Mouse (Mus musculus) gastrocnemius, postnatal 14 days (tissue): ENCODE results near the gene Zfpl1. TPM values are rescaled to one million over a fixed set of nuclear protein-coding genes. Genes with fewer than 3 reads are reported as not detected.

Experiments
- DNase-seq: peaks from one replicate; pipeline ENCODE4 v3.0.0; 2021; ENCODE audit warnings: mixed read lengths
- intact Hi-C: fragments of 180-260 bp; cut with DNase I; formaldehyde crosslinking; loops from one replicate; pipeline ENCODE4 v1.15.1; 2025; ENCODE audit warnings: low total_unique reads
- microRNA-seq, 2 experiments: library from miRNA; unstranded; fragments of <30 nt; microRNA quantifications; one replicate each; pipeline ENCODE4 v1.2.0; 2021
- total RNA-seq, 2 experiments: library from RNA; stranded (reverse); gene quantifications; 2 replicates each; pipeline ENCODE4 v1.2.3; 2021

The Zfpl1 gene
- total RNA-seq, 2 experiments from 2014 or later: 11.9 to 14.6 TPM

- DNase-seq: no peak
These were observed 47.1 kb downstream of the Zfpl1 start for GRCm38 (mm10) chr19:6037695-6038094.

DNA sequence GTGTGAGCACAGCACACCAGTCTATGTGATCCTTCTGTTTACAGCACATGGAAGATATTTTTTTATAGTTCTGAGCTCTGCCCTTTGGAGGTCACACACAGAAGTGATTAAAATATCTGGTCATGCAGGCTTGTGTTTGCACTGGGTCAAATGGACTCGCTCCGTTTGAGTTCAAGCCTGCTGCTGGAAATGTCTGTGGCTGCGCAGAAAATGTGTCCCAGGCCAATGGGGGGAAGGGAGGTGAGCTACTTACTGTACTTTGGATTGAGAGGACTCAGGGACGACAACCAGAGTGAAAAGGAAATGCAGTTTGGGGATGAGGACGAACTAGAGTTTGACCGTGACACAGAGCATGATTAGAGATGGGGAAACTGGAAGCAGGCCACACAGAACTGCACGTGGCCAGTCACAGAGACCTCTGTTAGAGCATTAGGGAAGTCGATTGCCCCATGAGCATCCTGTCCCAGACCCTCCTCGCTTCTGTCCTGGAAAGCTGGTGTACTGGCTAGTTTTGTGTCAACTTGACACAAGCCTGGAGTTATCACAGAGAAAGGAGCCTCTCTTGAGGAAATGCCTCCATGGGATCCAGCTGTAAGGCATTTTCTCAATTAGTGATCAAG lies 48.7 kb downstream of the Zfpl1 start:
- no peak for DNase-seq
- intact Hi-C loops: no loop called here

More at GRCm38 (mm10) chr19:6037695-6038094, 47.1 kb downstream of the Zfpl1 start:
- intact Hi-C loops: no loop called here

Small RNA genes lying within 50 kb of the gene (microRNA-seq; reads per million reads assigned to microRNA genes)
- gene Mir6988: 0.50 to 1.6 reads per million in 2 experiments

Other genes with a start within 250 kb of the Zfpl1 start
- gene Frmd8, start 209.7 kb downstream of the Zfpl1 start, total RNA-seq: 1 to 10 TPM; 7.1 to 7.7 TPM
- 1 to 10 TPM; 2.1 to 2.3 TPM for gene Slc25a45, start 207.1 kb downstream of the Zfpl1 start, total RNA-seq
- under 1 TPM; 0.42 to 0.66 TPM for gene Tigd3, start 190.8 kb downstream of the Zfpl1 start, total RNA-seq
- gene Dpf2, start 171.9 kb downstream of the Zfpl1 start, total RNA-seq: 10 to 100 TPM; 71.9 to 78.2 TPM
- 10 to 100 TPM; 14.4 to 18.3 TPM for gene Cdc42ep2, start 160.1 kb downstream of the Zfpl1 start, total RNA-seq
- 10 to 100 TPM; 10.9 to 13.2 TPM for gene Pola2, start 120.8 kb downstream of the Zfpl1 start, total RNA-seq
- gene Slc22a20, start 98.8 kb downstream of the Zfpl1 start, total RNA-seq: not detected
- 10 to 100 TPM; 77.0 to 81.1 TPM for gene Capn1, start 69.1 kb downstream of the Zfpl1 start, total RNA-seq
- gene Syvn1, start 38.4 kb downstream of the Zfpl1 start, total RNA-seq: 10 to 100 TPM; 13.5 to 15.9 TPM
- gene Mrpl49, start 27.2 kb downstream of the Zfpl1 start, total RNA-seq: 10 to 100 TPM; 29.1 to 30.6 TPM
- 100 to 1,000 TPM; 481 to 546 TPM for gene Fau, start 27.1 kb downstream of the Zfpl1 start, total RNA-seq
- 1 to 10 TPM; 9.2 to 9.9 TPM for gene Znhit2, start 23.8 kb downstream of the Zfpl1 start, total RNA-seq
- 1 to 10 TPM; 3.7 to 4.5 TPM for gene Tm7sf2, start 16.6 kb downstream of the Zfpl1 start, total RNA-seq
- 10 to 100 TPM; 20.4 to 24.0 TPM for gene Vps51, start 7.7 kb downstream of the Zfpl1 start, total RNA-seq
- gene Tmem262, start 4.9 kb downstream of the Zfpl1 start, total RNA-seq: not detected
- not detected for gene Gm28374, start 2.7 kb downstream of the Zfpl1 start, total RNA-seq
- gene Cdca5, start within 50 bp of the Zfpl1 start, total RNA-seq: 1 to 10 TPM in 1 of 2 experiments, under 1 TPM in 1; 0.84 to 1.3 TPM
- not detected for gene AC131692.1, start 9.5 kb upstream of the Zfpl1 start, total RNA-seq
- gene Naaladl1, start 20.8 kb upstream of the Zfpl1 start, total RNA-seq: not detected
- 10 to 100 TPM in 1 of 2 experiments, 1 to 10 TPM in 1; 8.8 to 14.4 TPM for gene Sac3d1, start 33.7 kb upstream of the Zfpl1 start, total RNA-seq
- 10 to 100 TPM in 1 of 2 experiments, 1 to 10 TPM in 1; 8.2 to 11.9 TPM for gene Snx15, start 43.3 kb upstream of the Zfpl1 start, total RNA-seq
- gene Batf2, start 56.0 kb upstream of the Zfpl1 start, total RNA-seq: under 1 TPM in 1 of 2 experiments, not detected in 1; 0.20 TPM
- gene Arl2, start 56.6 kb upstream of the Zfpl1 start, total RNA-seq: 10 to 100 TPM; 53.4 to 55.4 TPM
- gene Majin, start 99.4 kb upstream of the Zfpl1 start, total RNA-seq: not detected
- gene Gpha2, start 141.4 kb upstream of the Zfpl1 start, total RNA-seq: not detected
- gene Ppp2r5b, start 150.9 kb upstream of the Zfpl1 start, total RNA-seq: 10 to 100 TPM; 22.4 to 24.7 TPM
- 10 to 100 TPM; 12.7 to 14.6 TPM for gene Atg2a, start 156.7 kb upstream of the Zfpl1 start, total RNA-seq
- 10 to 100 TPM; 40.5 to 50.8 TPM for gene Ehd1, start 191.8 kb upstream of the Zfpl1 start, total RNA-seq
- gene Cdc42bpg, start 221.5 kb upstream of the Zfpl1 start, total RNA-seq: 1 to 10 TPM; 3.4 to 3.9 TPM